Mouse (Mus musculus) liver, embryonic 11.5 days (tissue): ENCODE results near the gene Acox3. TPM values are rescaled to one million over a fixed set of nuclear protein-coding genes. Genes with fewer than 3 reads are reported as not detected.

Experiments used
- ATAC-seq: fragments of 200-750 bp; cut with Nextera tagmentation; replicated peaks from 2 replicates; pipeline ENCODE4 v1.8.0; 2017; ENCODE audit warnings: moderate number of reproducible peaks, mild to moderate bottlenecking, moderate TSS enrichment, moderate library complexity; ENCODE audit not compliant: low FRiP score
- DNase-seq: peaks from one replicate; pipeline ENCODE4 v3.0.0-alpha.2; 2017; ENCODE audit warnings: low spot score
- H3K27ac ChIP-seq: fragments of 300-500 bp; sonication (generic); 2 replicates; pipeline ENCODE4 v1.5.1; 2014; ENCODE audit warnings: mild to moderate bottlenecking, low read depth, low read length, control low read depth
- H3K27me3 ChIP-seq: fragments of 300-500 bp; sonication (generic); replicated peaks from 2 replicates; pipeline ENCODE4 v1.6.1; 2014; ENCODE audit warnings: low read length, mixed read lengths; ENCODE audit not compliant: control insufficient read depth, insufficient read depth
- H3K36me3 ChIP-seq: fragments of 300-500 bp; sonication (generic); 2 replicates; pipeline ENCODE4 v1.6.1; 2014; ENCODE audit warnings: mild to moderate bottlenecking, low read length, moderate library complexity, mixed read lengths; ENCODE audit not compliant: control insufficient read depth, insufficient read depth
- H3K4me1 ChIP-seq: fragments of 300-500 bp; sonication (generic); replicated peaks from 2 replicates; pipeline ENCODE4 v1.6.1; 2014; ENCODE audit warnings: low read length, mixed read lengths; ENCODE audit not compliant: control insufficient read depth, insufficient read depth
- H3K4me2 ChIP-seq: fragments of 300-500 bp; sonication (generic); 2 replicates; pipeline ENCODE4 v1.6.1; 2014; ENCODE audit warnings: mild to moderate bottlenecking, control low read depth, moderate library complexity
- H3K4me3 ChIP-seq: fragments of 300-500 bp; sonication (generic); 2 replicates; pipeline ENCODE4 v1.5.1; 2014; ENCODE audit warnings: low read depth, low read length, control low read depth
- H3K9ac ChIP-seq: fragments of 300-500 bp; sonication (generic); 2 replicates; pipeline ENCODE4 v1.6.1; 2014; ENCODE audit warnings: low read depth, low read length, control low read depth
- H3K9me3 ChIP-seq: fragments of 300-500 bp; sonication (generic); 2 replicates; pipeline ENCODE4 v1.6.1; 2016; ENCODE audit warnings: low read length, inconsistent platforms, mixed read lengths; ENCODE audit not compliant: control insufficient read depth
- WGBS: fragments of 180-500 bp; shearing (Covaris S2); extraction: QIAGEN DNeasy Blood & Tissue Kit; methylation state at CpG from one replicate; pipeline ENCODE4 v1.1.7; 2014; 5-methylcytosine and 5-hydroxymethylcytosine counted together
- polyA plus RNA-seq: library from polyadenylated mRNA; unstranded; fragments of >200 nt; fragmentation: Nextera tagmentation; extraction: Ambion mirVana; gene quantifications from 2 replicates; pipeline ENCODE4 v1.2.1, GENCODE M21; 2014

Acox3 gene
- polyA plus RNA-seq, 1 experiment from 2014 or later: 6.5 TPM

- H3K4me2 ChIP-seq: no peak overlapping the region
- WGBS: 82% methylated on average over 10 of the region's 10 CpGs
- no peak for ATAC-seq
- no peak overlapping the region for H3K4me3 ChIP-seq
- no peaks in the 10 kb centered on the region; the same call in 1 of the 2 replicates for H3K36me3 ChIP-seq
- no peaks in the 10 kb centered on the region; the same call in 1 of the 2 replicates for H3K27me3 ChIP-seq
- no peak overlapping the region for H3K27ac ChIP-seq
- no peak for DNase-seq
- no peaks in the 10 kb centered on the region for H3K4me1 ChIP-seq
- H3K9ac ChIP-seq: no peak overlapping the region
- no peaks in the 10 kb centered on the region for H3K9me3 ChIP-seq
These were observed 73.1 kb downstream of the Acox3 start for GRCm38 (mm10) chr5:35655753-35656485.

GRCm38 (mm10) chr5:35659503-35659902 is 76.7 kb downstream of the Acox3 start:
- 51% methylated on average over 3 of the region's 3 CpGs for WGBS
- no peak for DNase-seq
- no peaks in the 10 kb centered on the region for H3K4me1 ChIP-seq
- H3K27ac ChIP-seq: no peak overlapping the region
- no peaks in the 10 kb centered on the region for H3K9me3 ChIP-seq
- H3K9ac ChIP-seq: no peak overlapping the region
- no peak for ATAC-seq
- H3K27me3 ChIP-seq: no peaks in the 10 kb centered on the region; the same call in 1 of the 2 replicates
- H3K36me3 ChIP-seq: no peaks in the 10 kb centered on the region
- no peak overlapping the region for H3K4me2 ChIP-seq
- no peak overlapping the region for H3K4me3 ChIP-seq

GRCm38 (mm10) chr5:35661210-35661609 is 78.4 kb downstream of the Acox3 start:
- Histone ChIP-seq H3K9me3 (no peaks in the 10 kb centered on the region), H3K4me1 (no peaks in the 10 kb centered on the region), H3K4me3 (no peak overlapping the region), H3K36me3 (no peaks in the 10 kb centered on the region), H3K27me3 (no peaks in the 10 kb centered on the region; the same call in 1 of the 2 replicates), H3K4me2 (no peak overlapping the region), H3K9ac (no peak overlapping the region), H3K27ac (no peak overlapping the region)
- ATAC-seq (no peak), DNase-seq (no peak)
- WGBS: 75% methylated on average over 6 of the region's 6 CpGs

GRCm38 (mm10) chr5:35662021-35662545 is 79.2 kb downstream of the Acox3 start:
- DNase-seq: no peak
- Histone ChIP-seq H3K36me3 (no peaks in the 10 kb centered on the region), H3K9me3 (no peaks in the 10 kb centered on the region), H3K4me2 (no peak overlapping the region), H3K4me1 (no peaks in the 10 kb centered on the region), H3K9ac (no peak overlapping the region), H3K27ac (no peak overlapping the region), H3K4me3 (no peak overlapping the region), H3K27me3 (no peaks in the 10 kb centered on the region; the same call in 1 of the 2 replicates)
- 81% methylated on average over 9 of the region's 9 CpGs for WGBS
- ATAC-seq: no peak

Other genes starting within 250 kb of the Acox3 start
- not detected in 2 replicates for gene Hmx1, start 193.9 kb upstream of the Acox3 start, polyA plus RNA-seq
- gene Cpz, start 57.3 kb upstream of the Acox3 start, polyA plus RNA-seq: 3.9 and 4.0 TPM in 2 replicates
- 7.8 and 9.2 TPM in 2 replicates for gene Trmt44, start 8.0 kb upstream of the Acox3 start, polyA plus RNA-seq
- gene Htra3, start 96.7 kb downstream of the Acox3 start, polyA plus RNA-seq: 1.7 and 2.3 TPM in 2 replicates
- 4.0 and 4.3 TPM in 2 replicates for gene Sh3tc1, start 156.9 kb downstream of the Acox3 start, polyA plus RNA-seq
- 0.18 and 0.29 TPM in 2 replicates for gene Ablim2, start 174.8 kb downstream of the Acox3 start, polyA plus RNA-seq